Mouse (Mus musculus) stomach, postnatal 0 days (tissue): ENCODE data around the gene Stx19. TPM values are rescaled to one million over a fixed set of nuclear protein-coding genes. Genes with fewer than 3 reads are reported as not detected.

Experiments used
- ATAC-seq: fragments of 200-750 bp; cut with Nextera tagmentation; 2 replicates; pipeline ENCODE4 v1.8.0; 2017; ENCODE audit not compliant: low FRiP score, low TSS enrichment
- DNase-seq: peaks from one replicate; pipeline ENCODE4 v3.0.0-alpha.2; 2016; ENCODE audit warnings: low spot score
- H3K27ac ChIP-seq: fragments of 300-500 bp; sonication (generic); replicated peaks from 2 replicates; pipeline ENCODE4 v1.5.1; 2014; ENCODE audit warnings: mild to moderate bottlenecking, control low read depth
- H3K27me3 ChIP-seq: fragments of 300-500 bp; sonication (generic); 2 replicates; pipeline ENCODE4 v1.6.1; 2014; ENCODE audit warnings: low read length; ENCODE audit not compliant: control insufficient read depth, insufficient read depth
- H3K36me3 ChIP-seq: fragments of 300-500 bp; sonication (generic); 2 replicates; pipeline ENCODE4 v1.6.1; 2014; ENCODE audit warnings: low read length, mixed read lengths; ENCODE audit not compliant: control insufficient read depth, insufficient read depth
- H3K4me1 ChIP-seq: fragments of 300-500 bp; sonication (generic); replicated peaks from 2 replicates; pipeline ENCODE4 v1.6.1; 2014; ENCODE audit warnings: antibody characterized with exemption; ENCODE audit not compliant: control insufficient read depth, insufficient read depth
- H3K4me2 ChIP-seq: fragments of 300-500 bp; sonication (generic); replicated peaks from 2 replicates; pipeline ENCODE4 v1.6.1; 2014; ENCODE audit warnings: low read depth, mild to moderate bottlenecking, control low read depth, moderate library complexity
- H3K4me3 ChIP-seq: fragments of 300-500 bp; sonication (generic); 2 replicates; pipeline ENCODE4 v1.5.1; 2014; ENCODE audit warnings: low read depth, low read length, control low read depth
- H3K9ac ChIP-seq: fragments of 300-500 bp; sonication (generic); 2 replicates; pipeline ENCODE4 v1.6.1; 2014; ENCODE audit warnings: mild to moderate bottlenecking, low read length, control low read depth, mixed read lengths
- H3K9me3 ChIP-seq: fragments of 300-500 bp; sonication (generic); 2 replicates; pipeline ENCODE4 v1.6.1; 2016; ENCODE audit warnings: low read length; ENCODE audit not compliant: control insufficient read depth
- CTCF ChIP-seq: IDR thresholded peaks from 2 replicates; pipeline ENCODE4 v1.5.1; 2016; ENCODE audit warnings: antibody characterized with exemption, low read depth, mild to moderate bottlenecking, moderate library complexity
- EP300 ChIP-seq: optimal IDR thresholded peaks from 2 replicates; pipeline ENCODE3; 2016; ENCODE audit warnings: antibody characterized with exemption
- WGBS: fragments of 180-500 bp; shearing (Covaris S2); extraction: QIAGEN DNeasy Blood & Tissue Kit; methylation state at CpG from one replicate; pipeline ENCODE4 v1.1.7; 2014; 5-methylcytosine and 5-hydroxymethylcytosine counted together
- microRNA-seq: library from miRNA; unstranded; fragments of <30 nt; microRNA quantifications from one replicate; pipeline ENCODE4, GENCODE M21; 2016
- polyA plus RNA-seq: library from polyadenylated mRNA; unstranded; fragments of >200 nt; fragmentation: Nextera tagmentation; extraction: Ambion mirVana; gene quantifications from 2 replicates; pipeline ENCODE4 v1.2.1, GENCODE M21; 2015

The Stx19 gene
- polyA plus RNA-seq, 1 experiment from 2014 or later = 12.9 TPM

DNA sequence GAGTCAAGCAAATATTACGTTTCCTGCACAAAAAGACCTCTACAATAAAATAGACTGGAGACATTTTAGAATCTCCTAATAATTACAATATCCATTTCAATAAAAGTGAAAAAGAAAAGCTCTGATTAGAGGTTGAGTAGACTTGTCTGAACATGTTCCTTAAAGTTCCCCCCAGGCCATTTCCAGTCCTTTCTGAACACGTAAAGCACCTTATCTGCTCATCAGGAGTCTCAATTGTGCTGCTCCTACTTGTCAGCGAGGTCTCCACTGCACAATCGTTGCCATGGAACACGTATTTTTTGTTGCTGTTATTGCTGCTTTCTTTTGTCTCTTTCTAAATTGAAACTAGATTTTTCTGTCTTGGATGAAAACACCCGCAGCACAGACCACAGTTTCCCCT, 47.0 kb downstream of the Stx19 start:
- no peaks in the 10 kb centered on the region for H3K9me3 ChIP-seq
- DNase-seq = no peak
- ATAC-seq = no peak
- 63% methylated on average over 6 of the region's 6 CpGs for WGBS
- H3K9ac ChIP-seq = no peak overlapping the region
- no peak overlapping the region for H3K4me2 ChIP-seq
- TF ChIP-seq CTCF (no peak), EP300 (no peak)
- no peaks in the 10 kb centered on the region for H3K27me3 ChIP-seq
- H3K27ac ChIP-seq = no peak overlapping the region
- no peaks in the 10 kb centered on the region for H3K4me1 ChIP-seq
- no peaks in the 10 kb centered on the region for H3K36me3 ChIP-seq
- no peak overlapping the region for H3K4me3 ChIP-seq

DNA sequence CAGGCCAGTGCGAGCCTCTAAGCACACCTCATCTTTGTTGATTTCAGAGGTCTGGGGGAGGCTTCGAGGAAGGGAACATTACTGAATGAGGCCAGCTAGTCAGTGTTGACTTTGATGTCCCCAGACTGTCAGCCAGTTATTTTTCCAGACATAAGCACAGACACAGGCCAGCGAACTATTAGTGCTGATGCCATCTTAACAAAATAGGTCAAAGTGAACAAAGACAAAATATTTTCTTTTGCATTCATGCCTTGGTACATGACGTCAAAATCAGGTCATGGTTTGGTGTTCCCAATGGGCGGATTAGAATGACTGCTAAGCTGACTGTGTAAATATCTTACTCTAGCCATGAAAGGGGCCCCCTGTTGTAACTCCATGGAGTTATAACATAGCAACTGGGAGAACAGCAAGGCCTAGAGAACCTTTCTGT, 58.2 kb downstream of the Stx19 start:
- Histone ChIP-seq H3K27me3 (no peaks in the 10 kb centered on the region), H3K9ac (no peak overlapping the region), H3K4me3 (no peak overlapping the region), H3K4me1 (no peaks in the 10 kb centered on the region), H3K4me2 (no peak overlapping the region), H3K36me3 (no peaks in the 10 kb centered on the region), H3K9me3 (no peaks in the 10 kb centered on the region), H3K27ac (no peak overlapping the region)
- DNase-seq = no peak
- ATAC-seq = no peak
- no peak for TF ChIP-seq CTCF
- TF ChIP-seq EP300 = no peak
- WGBS = 59% methylated on average over 5 of the region's 5 CpGs

DNA sequence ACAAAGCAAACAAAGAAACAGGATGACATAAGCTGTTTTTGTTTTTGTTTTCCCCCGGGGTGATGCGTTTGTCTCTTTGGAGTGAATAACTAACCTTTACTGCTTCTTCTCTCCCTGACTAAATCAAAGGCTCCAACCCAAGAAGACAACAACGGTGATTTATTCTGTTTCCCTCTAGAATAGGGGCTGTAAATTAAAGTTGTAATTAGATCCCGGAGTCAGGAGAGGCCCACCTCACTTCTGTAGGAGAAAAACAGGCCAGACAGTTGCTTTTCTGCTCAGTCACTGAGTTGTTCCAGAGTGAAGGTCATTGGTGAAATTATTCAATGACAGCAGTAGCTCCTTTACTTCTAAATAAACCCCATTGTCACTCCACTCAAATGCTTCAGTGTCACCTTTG, 58.7 kb downstream of the Stx19 start:
- H3K9me3 ChIP-seq = no peaks in the 10 kb centered on the region
- H3K36me3 ChIP-seq = no peaks in the 10 kb centered on the region
- H3K9ac ChIP-seq = no peak overlapping the region
- H3K4me2 ChIP-seq = no peak overlapping the region
- no peaks in the 10 kb centered on the region for H3K27me3 ChIP-seq
- H3K4me1 ChIP-seq = no peaks in the 10 kb centered on the region
- H3K4me3 ChIP-seq = no peak overlapping the region
- no peak overlapping the region for H3K27ac ChIP-seq
- DNase-seq (no peak), ATAC-seq (no peak)
- no peak for TF ChIP-seq EP300
- TF ChIP-seq CTCF = no peak
- WGBS = 58% methylated on average over 4 of the region's 4 CpGs

Small RNA genes lying within 50 kb of the gene (microRNA-seq; reads per million reads assigned to microRNA genes)
- gene Gm25986 = not detected

Other genes starting within 250 kb of the Stx19 start
- gene Nsun3, start 27.9 kb upstream of the Stx19 start, polyA plus RNA-seq = 4.8 and 5.7 TPM in 2 replicates
- gene Arl13b, start 32.4 kb downstream of the Stx19 start, polyA plus RNA-seq = 10.1 and 12.1 TPM in 2 replicates
- gene Pros1, start 39.6 kb downstream of the Stx19 start, polyA plus RNA-seq = 24.9 and 26.6 TPM in 2 replicates